ENCODE assay signal across 8 mouse cellular contexts in genomic region chr2:103347417-103347891, GRCm38 (mm10). TPM values are rescaled to one million over a fixed set of nuclear protein-coding genes. Genes with fewer than 3 reads are reported as not detected.
A peak's percentile ranks its signal among the peaks of the same experiment; 100 is the strongest.
DNase-seq lines count a peak whose midpoint lies in the region; ATAC-seq and TF ChIP-seq lines count a peak whose summit lies in the region.

No protein-coding gene starts in this region.

- H3K9me3 ChIP-seq in embryonic facial prominence, embryonic 15.5 days (replicated peaks) = no peaks in the 10 kb centered on the region
- H3K9me3 ChIP-seq in lung, embryonic 14.5 days (ENCODE audit: low read depth, low read length) = no peaks in the 10 kb centered on the region
- no peaks in the 10 kb centered on the region for H3K9me3 ChIP-seq in neural tube, embryonic 15.5 days (replicated peaks)

- no peak overlapping the region for H3K4me3 ChIP-seq in embryonic facial prominence, embryonic 15.5 days (replicated peaks)
- no peak overlapping the region for H3K4me3 ChIP-seq in lung, embryonic 14.5 days (ENCODE audit: low read depth, low read length)
- no peak overlapping the region for H3K4me3 ChIP-seq in neural tube, embryonic 15.5 days (replicated peaks)
- no peak overlapping the region for H3K4me3 ChIP-seq in thymus, adult 2 months (ENCODE audit: control insufficient read depth, insufficient read depth, low read length)

- DNase-seq in CD4-positive helper T cell, adult 2 months (ENCODE audit: low read depth, low spot score) = peak; percentile 28
- DNase-seq in adrenal gland, postnatal 14 days = peak; percentile 48
- DNase-seq in heart, postnatal 36 days = peak; percentile 37 to 39
- peak; percentile 73 for DNase-seq in layer of hippocampus, adult 11-12 months (ENCODE audit: low spot score)
- DNase-seq in lung, embryonic 14.5 days = peak; percentile 90
- DNase-seq in thymus, adult 2 months = peak; percentile 11

- 23% methylated on average over 5 of the region's 5 CpGs for WGBS in embryonic facial prominence, embryonic 15.5 days
- WGBS in lung, embryonic 14.5 days = 3% methylated on average over 5 of the region's 5 CpGs
- WGBS in neural tube, embryonic 15.5 days = 23% methylated on average over 5 of the region's 5 CpGs
- 16% methylated on average over 5 of the region's 5 CpGs for WGBS in thymus, adult 2 months

- H3K36me3 ChIP-seq in embryonic facial prominence, embryonic 15.5 days = no peaks in the 10 kb centered on the region
- no peaks in the 10 kb centered on the region for H3K36me3 ChIP-seq in lung, embryonic 14.5 days (ENCODE audit: insufficient read depth)
- no peaks in the 10 kb centered on the region for H3K36me3 ChIP-seq in neural tube, embryonic 15.5 days
- no peaks in the 10 kb centered on the region for H3K36me3 ChIP-seq in thymus, adult 2 months (ENCODE audit: control insufficient read depth, insufficient read depth, low read length)

- H3K27me3 ChIP-seq in embryonic facial prominence, embryonic 15.5 days = no peaks in the 10 kb centered on the region
- H3K27me3 ChIP-seq in lung, embryonic 14.5 days (ENCODE audit: insufficient read depth, low read length) = no peaks in the 10 kb centered on the region
- H3K27me3 ChIP-seq in neural tube, embryonic 15.5 days (replicated peaks) = no peaks in the 10 kb centered on the region
- no peaks in the 10 kb centered on the region for H3K27me3 ChIP-seq in thymus, adult 2 months (ENCODE audit: control insufficient read depth, insufficient read depth, low read length)

- peak; percentile 92 for TF ChIP-seq CTCF in lung, embryonic 14.5 days (IDR thresholded peaks at IDR 0.05; ENCODE audit: low read depth)
- TF ChIP-seq CTCF in thymus, adult 2 months (IDR thresholded peaks at IDR 0.05; ENCODE audit: borderline replicate concordance, control insufficient read depth, extremely low read depth, insufficient read depth, low read length, poor library complexity) = no peak

- no peak overlapping the region for H3K27ac ChIP-seq in embryonic facial prominence, embryonic 15.5 days (replicated peaks)
- H3K27ac ChIP-seq in lung, embryonic 14.5 days (ENCODE audit: low read depth) = no peak overlapping the region
- no peak overlapping the region for H3K27ac ChIP-seq in neural tube, embryonic 15.5 days (replicated peaks)
- no peak overlapping the region for H3K27ac ChIP-seq in thymus, adult 2 months (ENCODE audit: control insufficient read depth, insufficient read depth, low read length)

- H3K9ac ChIP-seq in embryonic facial prominence, embryonic 15.5 days = no peak overlapping the region
- no peak overlapping the region; the same call in 1 of the 2 replicates for H3K9ac ChIP-seq in lung, embryonic 14.5 days
- 0 out of 2 replicates have a peak overlapping the region, but pooled peaks have one; percentile 17 for H3K9ac ChIP-seq in neural tube, embryonic 15.5 days (replicated peaks)

- intact Hi-C loops in heart, postnatal 36 days (cut with DNase I) = loop anchor here (1.0 to 10.0 kb wide), 5 partner anchors 217 to 763 kb away; no protein-coding TSS in a partner anchor

- H3K4me1 ChIP-seq in embryonic facial prominence, embryonic 15.5 days = no peaks in the 10 kb centered on the region
- no peaks in the 10 kb centered on the region for H3K4me1 ChIP-seq in lung, embryonic 14.5 days (ENCODE audit: insufficient read depth)
- H3K4me1 ChIP-seq in neural tube, embryonic 15.5 days = no peaks in the 10 kb centered on the region
- no peaks in the 10 kb centered on the region for H3K4me1 ChIP-seq in thymus, adult 2 months (replicated peaks; ENCODE audit: control insufficient read depth, insufficient read depth, low read length)

- 0 out of 2 replicates have a peak, but pooled peaks have one; percentile 39 for ATAC-seq in embryonic facial prominence, embryonic 15.5 days (ENCODE audit: insufficient number of reproducible peaks, low FRiP score, low TSS enrichment, low read depth)
- peak; percentile 67; the same call in 1 of the 2 replicates for ATAC-seq in lung, embryonic 14.5 days (ENCODE audit: insufficient read depth)
- peak; percentile 57; the same call in 1 of the 2 replicates for ATAC-seq in neural tube, embryonic 15.5 days (ENCODE audit: low FRiP score)

- no peak for TF ChIP-seq POLR2A in thymus, adult 2 months (IDR thresholded peaks at IDR 0.05; ENCODE audit: control insufficient read depth, extremely low read depth, insufficient read depth, low read length, poor library complexity)

- peak overlapping the region; percentile 21; the same call in 1 of the 2 replicates for H3K4me2 ChIP-seq in embryonic facial prominence, embryonic 15.5 days (replicated peaks)
- H3K4me2 ChIP-seq in lung, embryonic 14.5 days = peak overlapping the region; percentile 41
- H3K4me2 ChIP-seq in neural tube, embryonic 15.5 days = peak overlapping the region; percentile 39

RNA-seq across cellular contexts. Expression of gene Ehf, which starts 44.4 kb away (rescaled TPM):
- 0.41 and 1.2 TPM in 2 replicates for total RNA-seq in adrenal gland, postnatal 14 days (2021)
- polyA plus RNA-seq in embryonic facial prominence, embryonic 15.5 days (2015; fragmentation: Nextera tagmentation; extraction: Ambion mirVana) = 19.3 and 20.6 TPM in 2 replicates
- total RNA-seq in heart, postnatal 36 days (2021) = not detected
- polyA plus RNA-seq in lung, embryonic 14.5 days (2014; fragmentation: Nextera tagmentation; extraction: Ambion mirVana) = 3.0 and 3.5 TPM in 2 replicates
- polyA plus RNA-seq in neural tube, embryonic 15.5 days (2015; fragmentation: Nextera tagmentation; extraction: Ambion mirVana) = 2.8 TPM in 1 of 2 replicates, not detected in the other
- 4.8 and 7.2 TPM in 2 replicates for polyA plus RNA-seq in thymus, adult 2 months (2012; rRNA removed)

Comparison
In these comparisons a context has a peak if more than half of its experiments do, and no peak if none do; other contexts are left out.
1. DNase-seq: peak in every context shown above with its lines; median percentile 90 in lung, embryonic 14.5 days; 73 in layer of hippocampus, adult 11-12 months; 48 in adrenal gland, postnatal 14 days; 38 in heart, postnatal 36 days; 28 in CD4-positive helper T cell, adult 2 months; 11 in thymus, adult 2 months.